Mouse (Mus musculus): Measurements from ENCODE around the gene AU018091.
"Not testable (repeated sequence)": the region's sequence is repeated elsewhere in the genome, so short reads cannot be mapped to it uniquely, and the experiment has no call there.

AU018091 gene

DNA sequence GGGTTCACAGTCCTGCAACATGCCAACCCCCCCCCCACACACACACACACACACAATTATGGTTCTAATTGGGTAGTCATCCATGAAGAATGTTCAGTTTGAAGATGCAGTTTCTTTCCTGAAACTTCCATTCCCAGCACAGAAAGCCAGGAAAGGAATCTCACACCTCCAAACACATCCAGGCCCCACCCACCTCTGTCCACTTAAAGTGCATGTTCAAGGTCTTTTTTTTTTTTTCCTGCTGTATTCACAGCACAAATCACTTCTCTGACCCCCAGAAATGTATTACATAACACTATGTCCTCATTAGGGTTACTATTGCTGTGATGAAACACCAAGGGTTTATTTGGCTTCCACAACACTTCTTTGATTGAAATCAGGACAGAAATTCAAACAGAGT is 4.0 kb downstream of the AU018091 start:
- DNase-seq = no peak

DNA sequence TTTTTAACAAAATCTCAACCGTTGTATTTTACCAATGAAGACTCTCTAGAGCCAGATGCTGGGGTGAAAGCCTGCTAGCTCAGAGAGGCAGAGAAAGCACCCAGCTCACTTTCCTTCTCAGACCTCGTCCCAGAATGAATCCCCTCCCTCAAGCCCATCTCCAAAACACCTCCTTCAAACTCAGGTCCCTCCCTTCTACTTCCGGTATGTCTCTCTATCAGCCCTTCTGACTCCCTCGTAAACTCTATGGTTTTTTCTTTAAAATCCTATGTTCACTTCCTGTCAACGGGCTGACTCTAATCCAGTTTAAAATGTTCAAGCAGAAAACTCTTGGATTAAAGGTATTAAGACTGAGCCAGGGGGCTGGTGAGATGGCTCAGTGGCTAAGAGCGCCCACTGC is 4.6 kb downstream of the AU018091 start:
- DNase-seq = no peak

DNA sequence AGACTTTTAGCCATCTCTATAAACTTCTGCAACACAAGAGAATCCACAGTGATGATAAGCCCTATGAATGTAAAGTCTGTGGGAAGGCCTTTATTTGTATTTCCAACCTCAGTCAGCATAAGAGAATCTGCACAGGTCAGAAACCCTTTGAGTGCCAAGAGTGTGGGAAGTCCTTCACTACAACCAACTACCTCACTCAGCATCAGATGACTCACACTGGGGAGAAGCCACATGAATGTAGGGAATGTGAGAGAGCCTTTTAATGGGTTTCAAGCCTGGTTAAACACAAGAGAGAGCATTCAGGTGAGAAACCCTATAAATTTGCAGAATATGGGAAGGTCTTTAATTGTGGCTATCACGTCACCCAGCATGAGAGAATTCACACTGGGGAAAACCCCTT is 18.6 kb downstream of the AU018091 start:
- no peak for DNase-seq

DNA sequence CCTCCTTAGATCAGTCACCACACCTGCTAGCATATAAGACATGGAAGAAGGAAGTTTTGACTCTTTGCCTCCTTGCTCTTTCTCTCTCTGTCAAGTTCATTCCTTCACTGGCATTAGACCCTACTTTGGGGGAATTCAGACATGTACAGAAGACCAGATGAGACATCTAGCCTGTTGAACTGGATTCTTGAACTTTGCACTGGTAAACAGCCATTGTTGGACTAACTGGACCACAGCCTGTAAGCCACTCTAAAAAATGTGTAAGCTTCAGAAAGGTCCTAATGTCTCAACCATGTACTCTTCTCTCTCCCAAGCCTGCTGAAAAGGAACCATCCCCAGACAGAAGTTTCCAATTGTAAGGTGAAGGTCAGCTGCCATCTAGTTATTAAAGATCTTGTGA is 22.9 kb downstream of the AU018091 start:
- DNase-seq = no peak

DNA sequence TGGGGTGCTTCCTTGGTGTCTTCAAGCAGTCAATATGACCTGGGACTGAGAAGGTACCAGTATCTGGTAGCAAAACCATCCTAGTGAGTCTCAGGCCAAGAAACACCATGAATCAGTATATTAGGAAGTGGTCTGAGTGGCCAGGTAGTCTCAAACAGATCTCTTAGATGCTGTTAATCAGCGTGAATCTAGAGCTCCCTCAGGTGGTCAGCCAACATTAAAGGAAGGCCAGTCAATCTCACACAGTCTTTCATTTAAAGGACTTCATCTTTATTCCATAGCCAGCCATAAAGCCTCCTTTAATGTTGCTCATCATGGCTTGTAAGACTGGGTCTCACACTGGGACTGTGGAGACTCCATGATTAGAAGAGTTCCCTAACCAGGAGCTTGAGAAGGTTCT is 25.7 kb downstream of the AU018091 start:
- DNase-seq = no peak

DNA sequence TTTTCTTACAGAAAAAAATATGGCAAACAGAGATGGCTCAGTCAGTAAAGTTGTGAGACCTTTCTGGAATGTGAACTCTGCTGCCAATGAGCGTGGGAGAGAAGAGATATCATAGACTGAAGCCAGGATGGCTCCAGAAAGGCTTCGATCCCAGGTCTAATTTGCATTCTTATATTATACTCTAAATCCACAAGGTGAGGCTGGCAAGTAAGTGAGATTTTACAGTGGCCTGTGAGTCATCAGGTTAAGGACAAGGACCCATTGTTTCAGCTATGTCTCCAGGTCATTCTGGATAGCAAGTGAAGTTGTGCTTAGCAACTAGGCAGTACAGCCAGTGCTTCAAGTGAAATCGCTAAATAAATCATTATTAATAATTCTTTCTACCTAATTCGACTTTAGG is 33.4 kb downstream of the AU018091 start:
- no peak for DNase-seq

DNA sequence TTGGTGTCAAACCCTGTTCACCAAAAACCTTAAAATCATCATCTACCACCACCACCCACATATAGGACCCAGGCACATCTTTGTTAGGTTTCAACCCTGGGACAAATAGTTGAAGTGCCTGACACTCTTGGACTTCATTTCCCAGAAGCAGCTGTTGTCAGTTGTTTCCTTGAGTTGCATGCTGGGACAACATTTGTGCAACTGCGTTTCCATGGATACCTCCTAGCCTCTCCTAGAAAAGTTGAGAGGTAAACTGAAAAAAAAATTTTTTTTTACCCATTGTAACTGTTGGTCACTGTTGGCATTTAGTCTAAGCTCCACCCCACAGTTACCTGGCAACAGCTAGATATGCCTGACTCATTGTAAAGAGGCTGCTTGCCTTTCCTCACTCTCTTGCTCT is 34.3 kb downstream of the AU018091 start:
- no peak for DNase-seq

DNA sequence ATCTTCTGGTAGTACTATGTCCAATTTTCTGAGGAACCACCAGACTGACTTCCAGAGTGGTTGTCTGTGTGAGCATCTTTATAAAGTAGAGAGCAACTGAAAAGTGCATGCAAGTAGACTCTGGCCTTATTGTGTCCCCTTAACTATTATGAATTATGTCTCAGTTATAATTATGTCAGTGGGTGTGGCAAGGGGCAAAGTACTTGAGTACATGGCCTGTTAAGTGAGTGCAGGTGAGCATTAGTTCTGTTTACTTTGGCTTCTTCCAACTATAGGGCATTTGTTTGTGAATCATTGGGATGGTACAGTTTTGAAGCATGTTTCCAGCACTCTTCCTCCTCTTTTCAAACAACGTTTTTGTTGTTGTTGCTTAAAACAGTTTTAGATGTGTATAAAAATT is 38.7 kb downstream of the AU018091 start:
- DNase-seq = no peak

DNA sequence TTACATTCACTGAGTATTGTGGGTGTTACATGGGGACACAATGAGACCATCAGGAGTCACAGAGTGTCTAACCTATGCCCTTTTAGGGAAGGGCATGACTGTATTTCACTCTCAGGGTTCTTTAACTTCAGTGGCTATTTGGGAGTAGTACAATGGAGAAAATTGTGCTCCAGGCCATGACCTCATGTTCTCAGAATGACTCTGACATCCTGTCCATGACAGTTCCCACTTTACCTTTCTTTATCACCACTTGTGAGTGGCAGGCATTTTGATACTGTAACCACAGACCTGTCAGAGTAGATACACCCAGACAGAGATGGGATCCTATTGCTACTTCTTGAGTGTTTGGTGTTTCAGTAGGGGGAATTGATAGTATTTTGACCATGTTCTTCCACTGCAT is 40.4 kb downstream of the AU018091 start:
- DNase-seq = not testable (repeated sequence)

DNA sequence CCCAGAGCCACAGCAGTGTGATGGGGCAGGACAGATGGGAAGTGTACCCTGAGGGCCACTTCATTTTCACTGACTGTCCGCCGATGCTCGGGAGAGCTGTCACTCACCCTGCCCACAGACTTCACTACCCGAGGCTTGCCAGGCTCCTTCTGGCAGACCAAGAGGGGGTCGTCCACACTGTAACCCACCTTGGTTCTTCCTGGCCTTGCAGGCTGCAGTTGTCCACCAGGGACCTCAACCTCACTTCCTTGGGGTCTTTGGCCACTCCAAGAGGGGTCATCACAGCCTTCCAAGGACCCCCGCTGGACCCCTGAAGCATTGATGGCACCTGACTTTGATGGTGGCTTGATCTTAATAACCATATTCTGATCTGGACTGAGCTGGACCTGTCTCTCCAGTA is 57.8 kb downstream of the AU018091 start:
- DNase-seq = not testable (repeated sequence)

DNA sequence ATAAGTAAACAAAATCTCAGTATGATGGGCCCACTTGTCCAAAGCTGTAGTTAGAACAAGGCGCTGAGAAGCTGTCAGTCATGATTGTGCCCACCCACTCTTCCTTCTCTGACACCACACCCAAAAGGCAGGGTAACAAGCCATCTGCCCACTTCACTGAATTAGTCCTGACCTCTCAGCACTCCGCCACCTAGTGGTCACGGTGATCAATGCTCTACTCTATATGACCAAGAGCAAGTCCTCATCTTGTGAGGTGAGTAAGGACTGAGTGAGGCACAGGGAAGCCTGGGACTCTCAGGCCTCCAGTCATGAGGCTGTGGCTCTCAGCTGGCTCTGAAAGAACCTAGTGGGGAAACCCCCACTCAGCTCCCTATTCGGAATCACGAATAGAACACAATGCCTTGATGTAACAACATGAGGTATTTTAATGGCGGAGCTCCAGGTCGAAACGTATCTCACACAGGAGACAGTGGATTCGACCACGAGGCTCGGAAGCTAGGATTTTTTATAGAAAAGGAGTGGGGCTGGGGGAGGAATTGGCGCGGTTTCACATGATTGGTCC is 62.4 kb downstream of the AU018091 start:
- not testable (repeated sequence) for DNase-seq
